Mouse (Mus musculus): Measurements from ENCODE around the gene Elmod3. TPM values are rescaled to one million over a fixed set of nuclear protein-coding genes. Genes with fewer than 3 reads are reported as not detected.
A peak's percentile ranks its signal among the peaks of the same experiment; 100 is the strongest.

Elmod3 gene
- total RNA-seq (2015; ENCODE audit: low replicate concordance): 5.0 and 5.9 TPM in 2 replicates
- total RNA-seq (2017; ENCODE audit: low replicate concordance): 0.13 and 2.5 TPM in 2 replicates

DNA sequence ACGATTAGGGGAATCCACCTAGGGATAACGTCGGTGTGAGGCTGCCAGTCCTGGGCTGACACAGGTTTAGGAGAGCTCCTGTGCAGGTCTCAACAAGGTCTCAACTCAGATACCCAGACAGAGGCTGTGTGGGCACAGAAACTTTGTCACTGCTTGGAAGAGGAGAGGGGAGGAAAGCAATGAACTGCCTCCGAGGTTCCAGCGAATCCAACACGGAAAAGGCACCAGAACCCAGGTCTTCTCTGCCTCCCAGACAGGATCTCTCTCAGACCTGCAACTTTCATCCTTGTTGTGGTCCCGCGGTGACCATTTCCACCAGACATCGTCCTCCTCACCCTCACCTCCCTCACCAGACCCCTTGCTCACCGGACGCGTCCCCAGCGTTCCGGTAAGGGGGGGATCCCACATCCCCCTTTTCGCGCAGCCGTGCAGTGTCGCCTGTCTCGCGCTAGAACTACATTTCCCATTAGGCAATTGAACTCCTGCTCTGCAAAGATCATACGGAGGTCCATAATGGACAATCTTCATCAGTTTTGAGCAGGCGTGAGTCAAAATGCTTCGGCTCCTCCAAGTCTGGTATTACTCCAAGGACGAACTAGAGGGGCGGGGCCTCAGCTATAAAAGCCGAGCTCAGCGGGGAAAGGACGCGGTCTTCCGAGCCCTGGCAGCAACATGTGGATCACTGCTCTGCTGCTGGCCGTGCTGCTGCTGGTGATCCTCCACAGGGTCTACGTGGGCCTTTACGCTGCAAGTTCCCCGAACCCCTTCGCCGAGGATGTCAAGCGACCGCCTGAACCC, at the start of gene Elmod3, which contains the start of gene Retsat:
Elmod3 (minus strand) TSS at position 458 of the 798 bp plus-strand sequence.
Retsat (plus strand) TSS at position 520 of the 798 bp plus-strand sequence.
- peak; percentile 81 for ATAC-seq (replicated peaks; ENCODE audit: low FRiP score, poor library complexity, severe bottlenecking)

DNA sequence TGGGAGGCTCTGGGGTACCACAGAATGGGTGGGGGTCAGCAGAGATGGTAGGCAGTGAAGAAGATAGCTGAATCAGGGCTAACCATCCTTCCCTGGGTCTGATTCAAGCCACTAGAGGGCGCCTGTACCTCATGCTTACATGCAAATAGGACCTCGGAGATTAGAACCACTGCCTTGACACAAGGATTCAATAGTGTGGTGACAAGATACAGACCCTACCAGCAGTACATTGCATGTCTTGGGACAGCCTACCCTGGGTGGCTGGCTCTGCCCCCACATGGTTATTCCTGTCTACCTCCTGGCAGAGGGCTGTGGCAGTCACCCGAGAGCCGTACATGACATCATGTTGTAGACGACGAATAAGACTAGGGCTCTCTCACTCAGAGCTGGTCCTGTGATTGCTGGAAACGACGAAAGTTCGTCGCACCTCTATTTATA, 49.2 kb upstream of the Elmod3 start:
- peak; percentile 58; the same call in 1 of the 2 replicates for ATAC-seq (replicated peaks; ENCODE audit: low FRiP score, poor library complexity, severe bottlenecking)

DNA sequence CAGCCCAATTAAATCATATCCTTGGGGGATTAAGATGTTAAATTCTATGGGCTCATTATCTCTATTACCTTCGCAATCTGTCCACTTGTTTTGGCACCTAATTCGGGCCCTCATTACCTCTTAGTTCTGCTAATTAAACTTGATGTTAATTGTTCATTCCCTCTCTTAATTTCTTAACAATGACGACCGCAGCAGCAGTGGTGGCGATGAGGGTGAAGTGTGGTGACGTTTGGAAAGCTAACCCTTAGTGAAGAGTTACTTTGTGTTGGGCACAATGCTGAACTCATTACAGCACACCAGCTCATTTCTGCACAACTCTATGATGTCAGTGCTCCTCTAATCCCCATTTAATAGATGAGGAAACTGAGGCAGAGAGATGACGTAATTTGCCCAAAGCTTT, 47.2 kb upstream of the Elmod3 start:
- no peak for ATAC-seq (replicated peaks; ENCODE audit: low FRiP score, poor library complexity, severe bottlenecking)

DNA sequence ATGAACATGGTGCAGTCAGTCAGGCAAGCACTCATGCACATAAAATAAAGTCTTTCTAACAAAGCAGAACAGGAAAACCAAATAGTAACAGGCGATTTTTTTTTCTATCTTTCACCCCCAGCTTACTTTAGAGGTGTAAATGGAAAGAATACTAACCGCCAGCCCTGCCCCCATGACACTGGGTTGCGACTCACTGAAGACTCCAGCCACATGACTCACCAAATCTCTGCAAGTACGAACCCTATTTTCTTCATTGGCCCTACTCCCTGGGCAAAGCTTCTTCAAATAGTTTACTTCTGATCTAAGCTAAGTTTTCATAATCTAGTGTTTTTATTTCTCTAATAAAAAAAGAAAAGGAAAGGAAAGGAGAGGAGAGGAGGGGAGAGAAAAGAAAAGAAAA, 46.4 kb upstream of the Elmod3 start:
- no peak for ATAC-seq (replicated peaks; ENCODE audit: low FRiP score, poor library complexity, severe bottlenecking)

DNA sequence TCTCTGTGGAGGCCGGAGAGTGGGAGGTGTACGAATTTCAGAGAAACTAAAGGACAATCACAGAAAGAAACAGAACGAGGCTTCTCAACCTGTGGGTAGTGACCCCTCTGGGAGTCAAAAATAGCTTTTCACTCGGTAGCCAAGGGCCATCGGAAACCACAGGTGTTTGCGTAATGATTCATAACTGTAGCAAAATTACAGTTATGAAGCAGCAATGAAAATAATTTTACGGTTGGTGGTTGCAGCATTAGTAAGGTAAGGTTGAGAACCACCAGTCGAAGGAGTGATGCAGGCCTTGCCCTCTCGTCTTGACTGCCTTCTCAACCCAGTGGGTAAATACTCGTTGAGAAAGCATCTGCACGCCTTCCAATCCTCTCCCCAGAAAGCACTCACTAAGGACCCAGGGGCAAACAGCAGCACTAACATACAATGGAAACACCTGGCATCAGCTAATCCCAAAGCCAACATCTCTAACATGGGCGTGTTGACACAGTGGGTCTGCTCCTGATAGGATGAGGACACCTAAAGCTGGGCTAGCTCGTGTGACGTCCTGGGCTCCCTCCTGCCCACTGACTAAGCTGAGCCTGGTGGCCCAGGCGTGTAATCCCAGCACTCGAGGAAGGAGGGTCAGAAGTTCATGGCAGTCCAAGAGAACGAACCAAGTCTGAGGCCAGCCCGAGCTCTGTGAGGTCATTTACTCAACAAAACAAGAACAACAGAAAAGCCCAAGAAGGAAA, 43.2 kb upstream of the Elmod3 start:
- no peak for ATAC-seq (replicated peaks; ENCODE audit: low FRiP score, poor library complexity, severe bottlenecking)

DNA sequence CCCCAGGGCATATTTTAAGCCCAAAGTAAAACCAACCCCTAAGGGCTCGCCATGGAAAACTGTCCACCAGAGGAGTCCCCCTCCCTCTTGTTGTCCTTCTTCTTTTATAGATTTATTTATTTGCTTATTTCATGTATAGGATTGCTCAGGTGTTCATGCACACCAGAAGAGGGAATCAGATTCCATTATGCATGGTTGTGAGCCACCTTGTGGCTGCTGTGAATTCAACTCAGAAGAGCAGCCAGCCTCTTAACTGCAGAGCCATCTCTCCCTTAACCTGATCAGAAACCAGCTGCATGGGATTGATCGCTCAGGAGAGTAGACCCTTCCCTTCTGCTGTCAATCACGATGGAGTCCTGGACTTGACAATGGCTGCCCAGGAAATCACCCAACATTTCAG, 38.7 kb upstream of the Elmod3 start:
- no peak for ATAC-seq (replicated peaks; ENCODE audit: low FRiP score, poor library complexity, severe bottlenecking)

DNA sequence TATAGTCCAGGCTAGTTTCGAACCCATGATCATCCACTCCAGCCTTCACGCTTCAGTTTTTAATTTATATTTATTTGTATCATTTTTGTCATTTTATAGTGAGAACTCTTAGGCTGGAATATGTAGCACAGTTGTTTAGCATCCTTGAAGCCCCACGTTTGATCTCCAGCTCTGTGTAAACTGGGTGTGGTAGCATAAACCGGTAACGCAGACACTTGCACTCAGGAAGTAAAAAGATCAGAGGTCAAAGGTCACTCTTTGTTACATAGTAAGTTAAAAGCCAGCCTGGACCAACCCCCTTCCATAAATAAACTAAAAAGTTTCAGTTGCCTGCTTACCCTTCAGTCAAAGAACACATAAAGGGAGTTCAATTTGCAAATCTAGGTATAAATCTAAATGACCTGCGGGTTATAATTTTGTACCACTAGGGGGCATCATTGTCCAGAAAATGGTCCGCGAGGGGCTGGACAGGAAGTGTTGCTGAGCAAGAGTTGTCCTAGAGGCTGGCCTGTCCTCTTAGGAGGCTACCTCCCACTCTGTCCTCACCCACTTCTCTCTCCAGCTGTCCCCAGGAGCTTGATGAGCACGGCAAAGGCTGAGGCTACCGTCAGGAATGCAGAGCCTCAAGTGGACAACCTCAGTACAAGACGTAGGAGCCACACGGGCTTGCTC, 37.7 kb upstream of the Elmod3 start:
- 0 out of 2 replicates have a peak, but pooled peaks have one; percentile 41 for ATAC-seq (replicated peaks; ENCODE audit: low FRiP score, poor library complexity, severe bottlenecking)

DNA sequence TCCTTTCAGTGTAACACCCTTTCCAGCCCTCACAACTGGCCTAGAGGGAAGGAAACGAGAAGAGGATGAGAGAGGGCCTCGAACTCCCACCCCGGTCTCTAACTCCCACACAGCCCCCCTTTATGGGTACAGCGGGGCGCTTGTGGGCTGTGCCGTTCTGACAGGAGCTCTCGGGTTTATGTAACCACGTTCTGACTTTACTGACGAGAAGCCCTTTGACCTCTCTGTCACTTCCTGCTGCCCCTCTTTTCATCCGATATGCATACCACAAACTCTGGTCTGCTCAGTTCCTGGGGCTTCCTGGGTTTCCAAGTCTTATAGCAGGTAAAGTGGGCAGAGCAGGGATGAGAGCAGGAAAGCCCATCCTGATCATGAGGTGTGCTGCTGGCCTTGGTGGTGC, 36.1 kb upstream of the Elmod3 start:
- ATAC-seq (replicated peaks; ENCODE audit: low FRiP score, poor library complexity, severe bottlenecking): no peak

DNA sequence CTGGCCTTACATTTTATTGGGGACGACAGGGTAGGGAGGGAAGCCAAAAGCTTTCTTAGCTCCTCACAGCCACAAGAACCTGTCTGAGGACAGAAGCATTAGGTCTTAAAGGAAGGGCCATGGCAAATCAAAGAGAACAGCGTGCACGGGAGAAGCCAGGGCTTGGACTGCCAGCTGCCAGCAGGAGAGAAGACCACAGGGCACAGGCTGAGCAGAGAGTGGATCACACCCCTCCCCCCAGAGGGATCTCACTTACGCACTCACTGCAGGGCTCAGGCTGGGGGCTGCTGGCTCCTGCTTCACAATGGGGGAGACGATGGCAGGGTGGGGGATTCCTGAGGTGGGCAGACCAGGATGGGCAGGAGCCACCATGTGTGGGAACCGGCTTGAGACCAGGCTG, 33.5 kb upstream of the Elmod3 start:
- no peak for ATAC-seq (replicated peaks; ENCODE audit: low FRiP score, poor library complexity, severe bottlenecking)

DNA sequence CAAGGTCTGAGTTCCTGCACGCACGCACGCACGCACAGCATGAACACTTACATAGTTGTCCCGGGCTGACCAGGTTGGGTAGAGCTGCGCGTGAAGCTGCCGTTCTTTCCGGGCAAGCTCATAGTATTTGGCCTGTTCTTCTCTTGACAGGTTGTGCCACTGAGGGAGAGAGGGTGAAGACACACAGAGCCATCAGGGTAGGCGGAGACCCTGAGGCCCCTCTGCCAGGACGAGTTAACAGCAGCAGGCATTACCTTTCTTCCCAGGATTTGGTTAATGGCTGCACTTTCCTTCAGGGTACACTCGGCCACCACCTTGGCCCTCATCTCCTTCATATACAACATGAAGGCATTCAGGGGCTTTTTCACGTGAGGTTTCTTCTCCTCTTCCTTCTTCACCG, 32.7 kb upstream of the Elmod3 start:
- no peak for ATAC-seq (replicated peaks; ENCODE audit: low FRiP score, poor library complexity, severe bottlenecking)

DNA sequence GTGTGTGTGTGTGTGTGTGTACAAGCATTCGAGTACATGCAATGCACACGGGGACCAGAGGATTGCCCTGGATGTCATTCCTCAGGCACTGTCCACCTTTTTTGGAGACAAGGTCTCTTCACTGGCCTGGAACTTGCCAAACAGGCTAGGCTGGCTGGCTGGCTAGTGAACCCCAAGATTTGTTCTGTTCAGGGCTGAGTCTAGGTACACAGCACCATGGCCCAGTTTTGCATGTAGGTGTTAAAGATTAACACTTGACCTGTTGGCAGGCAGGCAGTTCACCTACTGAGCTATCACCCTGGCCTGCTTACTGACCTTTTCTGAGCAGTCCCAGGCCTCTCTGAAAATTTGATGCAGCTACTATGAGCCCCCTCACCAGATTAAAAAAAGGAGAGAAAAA, 32.2 kb upstream of the Elmod3 start:
- ATAC-seq (replicated peaks; ENCODE audit: low FRiP score, poor library complexity, severe bottlenecking): no peak

DNA sequence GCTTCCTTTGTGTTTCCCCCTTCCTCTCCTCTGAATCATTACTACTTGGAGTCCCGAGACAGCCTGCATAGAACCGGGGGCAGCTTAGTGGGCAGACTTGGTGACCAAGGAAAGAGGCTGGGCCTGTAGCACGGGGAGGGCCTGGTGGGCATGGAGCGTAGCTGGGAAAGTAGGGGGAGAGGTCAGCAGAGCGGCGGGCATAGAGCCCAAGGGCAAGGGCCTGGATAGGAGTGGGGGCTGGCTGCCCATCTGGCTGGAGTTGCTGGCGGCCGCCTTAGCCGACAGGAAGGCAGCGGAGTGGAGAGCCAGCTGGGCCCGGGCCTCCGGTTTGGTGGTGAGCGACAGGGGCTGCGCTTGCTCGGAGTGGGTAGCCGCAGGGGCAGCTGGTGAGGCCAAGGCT, 29.1 kb upstream of the Elmod3 start:
- no peak for ATAC-seq (replicated peaks; ENCODE audit: low FRiP score, poor library complexity, severe bottlenecking)

DNA sequence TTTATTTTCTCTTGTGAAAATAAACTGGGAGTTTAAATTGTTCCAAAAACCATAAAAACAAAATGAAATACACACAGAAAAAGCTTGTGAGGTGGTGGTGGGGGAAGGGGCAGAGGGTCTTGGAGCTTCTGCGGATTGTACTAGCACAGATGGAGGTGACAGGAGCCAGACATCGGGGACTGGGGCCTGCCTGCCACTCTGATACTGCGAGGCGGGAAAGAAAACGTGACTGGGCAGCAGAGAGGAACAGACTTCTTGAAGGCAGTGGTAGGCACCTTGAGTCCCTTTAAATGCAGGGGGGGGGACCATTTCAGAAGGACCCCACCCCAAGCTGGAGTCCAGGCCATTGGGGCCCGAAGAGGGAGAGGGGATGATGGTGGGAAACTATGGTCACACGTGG, 28.2 kb upstream of the Elmod3 start:
- ATAC-seq (replicated peaks; ENCODE audit: low FRiP score, poor library complexity, severe bottlenecking): no peak

DNA sequence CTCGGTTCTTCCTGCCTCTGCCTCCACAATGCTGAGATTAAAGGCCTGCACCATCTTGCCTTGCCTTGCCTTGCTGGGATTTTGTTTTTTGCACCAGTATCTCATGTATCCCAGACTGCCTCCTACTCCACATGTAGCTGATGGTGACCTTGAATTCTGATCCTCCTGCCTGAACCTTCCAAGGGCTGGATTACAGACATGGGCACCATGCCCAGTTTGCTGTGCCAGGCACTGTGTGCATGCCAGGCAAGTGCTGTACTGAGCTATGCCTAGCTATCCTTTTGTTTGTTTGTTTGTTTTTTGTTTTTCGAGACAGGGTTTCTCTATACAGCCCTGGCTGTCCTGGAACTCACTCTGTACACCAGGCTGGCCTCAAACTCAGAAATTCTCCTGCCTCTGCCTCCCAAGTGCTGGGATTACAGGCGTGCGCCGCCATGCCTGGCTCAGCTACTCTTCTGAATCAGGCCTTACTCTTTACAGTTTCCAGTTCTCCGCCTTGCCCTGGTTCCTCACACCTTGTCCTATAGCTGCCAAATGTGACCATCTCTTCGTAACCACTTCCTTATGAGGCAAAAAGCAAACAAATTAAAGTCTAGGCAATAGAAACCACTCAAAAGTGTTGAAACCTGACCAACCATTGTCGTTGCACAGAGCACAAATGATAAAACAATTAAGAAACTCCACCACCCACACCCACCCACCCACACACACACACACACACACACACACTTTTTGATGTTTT, 25.6 kb upstream of the Elmod3 start:
- no peak for ATAC-seq (replicated peaks; ENCODE audit: low FRiP score, poor library complexity, severe bottlenecking)

DNA sequence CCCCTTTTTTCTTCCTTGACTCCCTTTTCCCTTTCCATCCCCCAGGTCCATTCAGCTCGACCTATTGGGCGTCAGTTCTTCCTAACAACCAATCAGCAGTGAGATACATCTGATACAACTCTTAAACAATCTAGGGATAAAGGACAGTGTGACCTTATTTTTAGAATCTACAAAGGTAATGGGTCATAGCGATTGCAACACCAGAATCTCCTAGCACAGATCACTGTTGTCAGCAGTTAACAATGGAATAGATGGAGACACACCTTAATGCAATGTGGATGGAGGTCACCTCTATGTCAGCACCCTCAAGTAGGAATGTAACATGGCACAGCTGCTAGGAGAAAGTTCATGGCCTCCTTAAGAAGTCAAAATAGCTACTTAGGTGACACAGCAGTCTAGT, 24.7 kb upstream of the Elmod3 start:
- no peak for ATAC-seq (replicated peaks; ENCODE audit: low FRiP score, poor library complexity, severe bottlenecking)

DNA sequence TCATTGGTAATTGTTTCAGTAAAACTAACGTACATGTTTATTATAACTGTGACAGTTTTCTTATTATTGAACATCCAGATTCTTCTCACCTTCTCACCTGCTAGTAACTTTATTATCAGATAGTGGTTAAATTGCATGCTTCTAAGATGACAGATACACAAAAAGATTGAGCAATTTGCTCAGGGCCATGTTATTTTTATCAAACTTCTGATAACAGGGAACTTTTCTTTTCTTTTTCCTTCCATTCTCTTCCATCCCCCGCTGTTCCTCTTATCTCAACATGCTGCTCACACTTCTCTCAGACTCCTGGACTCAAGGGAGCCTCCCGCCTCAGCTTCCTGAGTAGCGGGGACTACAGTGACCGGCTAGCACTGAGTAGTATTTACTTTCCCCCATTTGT, 22.7 kb upstream of the Elmod3 start:
- no peak for ATAC-seq (replicated peaks; ENCODE audit: low FRiP score, poor library complexity, severe bottlenecking)

DNA sequence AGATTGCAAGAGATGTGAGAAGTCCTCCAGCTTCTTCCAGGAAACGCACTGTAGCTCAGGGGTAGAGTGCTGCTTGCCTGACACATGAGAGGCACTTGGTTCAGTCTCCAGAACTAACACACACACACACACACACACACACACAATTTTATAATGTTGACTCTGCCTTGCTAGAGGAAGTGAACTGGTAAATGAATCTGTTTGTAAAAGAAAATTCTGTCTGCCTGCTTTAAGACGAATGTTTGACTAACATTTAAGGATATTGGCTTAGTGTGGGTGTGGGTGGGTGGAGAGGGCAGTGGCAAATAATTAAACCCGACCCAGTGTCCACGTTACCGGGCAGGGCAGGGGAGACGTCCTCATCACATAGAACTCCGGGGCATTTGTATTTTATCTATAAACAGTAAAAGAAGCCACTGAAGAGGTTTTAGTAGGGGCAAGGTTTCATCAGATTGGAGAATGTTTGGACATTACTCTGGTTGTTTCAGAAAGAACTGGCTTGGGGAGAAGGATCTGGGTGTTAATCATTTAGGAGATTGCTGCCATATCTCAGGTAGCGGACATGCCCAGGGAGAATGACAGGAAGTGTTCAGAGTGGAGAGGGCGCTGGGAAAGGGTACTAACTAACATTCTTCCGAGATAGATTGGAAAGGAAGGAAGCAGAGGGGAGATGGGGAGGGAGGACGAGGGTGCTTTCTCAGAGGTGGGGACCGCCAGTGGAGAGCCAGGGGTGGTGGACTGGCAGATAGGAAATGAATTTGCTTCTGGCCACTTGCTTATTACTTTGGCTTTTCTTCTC, 21.7 kb upstream of the Elmod3 start:
- ATAC-seq (replicated peaks; ENCODE audit: low FRiP score, poor library complexity, severe bottlenecking): no peak

DNA sequence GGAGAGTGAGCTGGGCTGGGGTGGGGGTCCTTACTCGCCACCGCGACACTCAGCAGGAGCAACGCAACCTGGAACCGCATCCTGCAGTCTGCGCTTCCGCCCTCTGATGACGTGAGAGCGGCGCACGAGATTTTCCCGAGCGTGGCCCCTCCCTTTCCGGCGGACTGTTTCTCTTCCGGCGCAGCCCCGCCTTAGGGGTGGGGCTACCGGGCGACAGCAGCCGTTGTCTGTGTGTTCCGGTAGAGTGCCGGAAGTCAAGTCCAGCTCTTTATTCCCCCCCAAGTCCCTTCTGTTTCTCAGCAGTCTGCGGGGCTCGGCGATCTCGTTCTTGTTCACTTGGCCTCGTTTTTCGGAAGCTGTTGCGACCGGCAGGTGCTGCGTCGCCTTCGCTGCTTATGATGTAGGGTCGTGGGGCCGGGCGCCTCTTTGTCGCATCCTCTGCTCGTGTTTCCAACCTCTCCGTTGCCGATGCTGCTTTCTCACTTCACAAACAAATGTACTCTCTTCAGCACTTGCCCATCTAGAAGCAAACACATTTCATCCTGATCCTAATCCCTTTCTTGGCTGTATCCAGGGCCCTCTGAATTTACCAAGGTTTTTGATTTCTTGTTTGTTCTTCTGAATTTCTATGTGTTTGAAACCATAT, 18.6 kb upstream of the Elmod3 start, which contains the start of gene Tgoln1:
Tgoln1 (minus strand) TSS at position 358 of the 646 bp plus-strand sequence.
- peak; percentile 99 for ATAC-seq (replicated peaks; ENCODE audit: low FRiP score, poor library complexity, severe bottlenecking)
